Mouse (Mus musculus): ENCODE results near the gene Btbd7.
A peak's percentile ranks its signal among the peaks of the same experiment; 100 is the strongest.

Btbd7 gene

GRCm38 (mm10) chr12:102878031-102878823 is at the start of gene Btbd7:
Gene Btbd7, minus strand, starts transcription at chr12:102878471.
- peak; percentile 92 for DNase-seq (ENCODE audit: low spot score)

DNA sequence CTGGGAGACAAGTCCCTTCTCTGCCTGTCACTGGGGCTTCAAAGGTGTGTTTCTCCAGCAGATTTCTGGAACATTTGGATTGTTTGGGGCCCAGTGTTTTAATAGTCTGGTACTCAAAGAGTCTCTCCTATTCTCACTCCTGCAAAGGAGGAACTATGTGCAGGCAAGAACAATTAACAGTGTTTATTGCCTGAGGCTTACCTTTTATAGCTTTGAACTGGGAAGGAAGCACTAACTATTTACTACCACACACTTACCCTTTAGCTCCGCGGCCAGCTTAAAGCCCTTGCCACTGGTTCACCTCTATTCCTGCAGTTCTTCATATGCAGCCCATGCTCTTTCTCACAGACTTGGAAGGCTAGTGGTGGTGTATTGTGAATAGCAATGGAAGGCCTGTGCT is 37.8 kb upstream of the Btbd7 start:
- no peak for DNase-seq (ENCODE audit: low spot score)

DNA sequence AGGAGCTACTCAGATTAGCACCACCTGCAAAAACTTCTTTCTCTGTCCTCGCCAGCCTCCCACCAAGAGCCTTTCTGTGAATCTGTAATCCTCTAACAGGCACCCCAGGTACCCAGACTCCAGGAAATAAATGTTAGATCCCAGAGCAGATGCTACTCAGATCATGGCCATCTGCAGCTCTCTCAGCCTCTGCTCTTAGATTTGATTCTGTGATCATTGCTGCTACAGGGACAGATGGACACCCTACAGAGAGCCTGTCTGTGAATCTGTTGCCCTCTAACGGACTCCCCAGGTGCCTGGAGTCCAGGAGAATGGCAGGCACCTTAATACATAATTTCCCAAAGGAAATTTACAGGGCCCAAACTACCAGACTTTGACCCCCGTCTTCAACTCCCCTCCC is 29.9 kb upstream of the Btbd7 start:
- DNase-seq (ENCODE audit: low spot score): no peak

GRCm38 (mm10) chr12:102899091-102899490 is 20.8 kb upstream of the Btbd7 start, which contains the start of gene Cox8c:
Gene Cox8c, plus strand, starts transcription at chr12:102899316.
- no peak for DNase-seq (ENCODE audit: low spot score)

DNA sequence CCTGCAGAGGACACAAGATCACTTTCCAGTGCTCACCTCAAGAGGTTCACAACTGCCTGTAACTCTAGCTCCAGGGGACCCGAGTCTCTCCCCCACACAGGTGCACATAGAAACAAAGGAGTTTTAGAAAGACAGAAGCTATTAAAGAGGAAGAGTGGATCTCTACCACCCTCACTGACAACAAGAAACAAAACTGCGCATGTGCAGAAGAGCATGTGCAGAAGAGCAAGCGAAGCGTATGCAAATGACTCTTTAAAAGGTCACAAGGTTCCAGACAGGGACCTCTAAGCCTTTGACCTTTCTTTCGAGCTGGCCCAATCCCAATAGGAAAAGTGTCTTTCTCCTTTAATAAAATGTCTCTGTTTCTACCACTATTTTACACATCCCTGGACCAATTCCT is 10.3 kb upstream of the Btbd7 start:
- no peak for DNase-seq (ENCODE audit: low spot score)

DNA sequence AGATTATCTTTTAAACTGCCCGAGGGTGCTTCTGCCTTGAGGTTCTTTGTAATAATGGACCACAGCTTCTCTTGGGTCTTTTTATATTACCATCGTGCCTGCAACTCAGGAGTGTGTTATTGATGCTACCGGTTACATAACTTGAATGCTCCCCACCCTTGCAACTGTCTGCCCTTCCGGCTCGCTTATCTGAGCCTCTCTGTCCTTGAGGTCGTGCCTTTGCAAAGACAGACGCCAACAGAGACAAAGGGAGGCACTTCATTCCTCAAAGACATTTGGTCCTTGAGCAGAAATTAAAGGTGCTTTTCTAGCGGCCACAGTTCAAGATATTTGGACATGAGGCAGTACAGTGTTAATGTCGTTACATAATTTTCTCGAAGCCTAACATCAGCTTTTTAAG is 9.1 kb upstream of the Btbd7 start:
- no peak for DNase-seq (ENCODE audit: low spot score)

DNA sequence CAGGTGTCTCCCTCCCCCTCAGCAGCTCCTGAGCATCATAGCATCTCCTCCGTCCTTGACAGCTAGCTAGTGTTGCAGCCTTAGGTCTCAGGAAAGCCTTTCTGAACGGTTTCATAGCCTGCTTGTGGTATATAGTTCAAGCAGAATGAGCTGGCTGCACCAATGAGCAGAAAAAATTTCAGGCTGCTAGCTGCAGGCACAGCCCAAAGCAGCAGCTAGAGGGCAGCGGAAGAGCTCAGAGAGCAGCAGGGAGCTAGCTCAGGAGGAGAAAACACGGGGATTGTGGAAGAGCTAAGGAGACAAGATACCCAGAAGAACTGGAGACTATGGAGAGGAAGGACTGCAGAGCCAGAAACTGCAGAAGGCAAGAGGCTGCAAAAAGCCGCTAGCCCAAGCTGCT is 7.5 kb upstream of the Btbd7 start:
- no peak for DNase-seq (ENCODE audit: low spot score)

DNA sequence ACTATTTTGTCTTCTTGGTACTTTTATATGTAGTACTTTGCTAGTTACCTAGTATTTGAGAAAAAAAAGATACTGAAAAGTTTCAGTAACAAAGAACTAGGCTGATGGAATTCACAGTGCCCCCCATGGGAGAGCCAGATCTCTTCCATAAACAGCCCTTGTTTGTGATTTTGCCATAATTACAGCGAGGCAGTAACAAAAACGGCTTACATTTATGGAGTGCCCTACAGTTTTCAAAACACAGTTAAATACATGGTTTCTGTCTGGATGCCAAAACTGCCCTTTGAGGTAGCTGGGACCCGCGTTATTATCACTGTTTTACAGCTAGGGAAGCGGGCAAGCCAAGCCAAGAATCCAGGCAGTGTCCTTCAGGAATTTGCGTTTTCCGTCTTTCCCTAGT is 630 bp upstream of the Btbd7 start:
- no peak for DNase-seq (ENCODE audit: low spot score)

- no peak for DNase-seq (ENCODE audit: low spot score)
Observed at GRCm38 (mm10) chr12:102877301-102878030, 805 bp downstream of the Btbd7 start.

GRCm38 (mm10) chr12:102870527-102870926 is 7.7 kb downstream of the Btbd7 start:
- DNase-seq (ENCODE audit: low spot score): no peak

- no peak for DNase-seq (ENCODE audit: low spot score)
Observed at GRCm38 (mm10) chr12:102869802-102870201, 8.5 kb downstream of the Btbd7 start.

DNA sequence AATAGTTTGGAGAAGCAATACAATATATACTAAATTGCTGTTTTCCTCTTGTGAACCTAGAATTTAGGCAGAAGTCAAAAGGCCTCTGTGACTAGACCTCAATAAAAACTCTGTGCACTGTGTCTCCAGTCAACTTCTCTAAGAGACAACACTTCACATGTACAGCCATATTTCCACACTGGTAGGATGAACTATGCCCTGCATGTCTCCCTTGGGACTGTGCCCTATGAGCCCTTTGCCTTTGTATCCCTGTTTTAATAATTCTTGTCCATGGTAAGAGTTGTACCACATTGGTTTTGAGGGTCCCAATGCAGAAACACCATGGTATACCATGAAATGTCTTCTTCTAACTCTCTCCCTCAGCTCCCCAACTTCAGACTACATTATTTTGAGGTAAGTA is 17.5 kb downstream of the Btbd7 start:
- DNase-seq (ENCODE audit: low spot score): no peak

- no peak for DNase-seq (ENCODE audit: low spot score)
Observed at GRCm38 (mm10) chr12:102838271-102838670, 40.0 kb downstream of the Btbd7 start.

DNA sequence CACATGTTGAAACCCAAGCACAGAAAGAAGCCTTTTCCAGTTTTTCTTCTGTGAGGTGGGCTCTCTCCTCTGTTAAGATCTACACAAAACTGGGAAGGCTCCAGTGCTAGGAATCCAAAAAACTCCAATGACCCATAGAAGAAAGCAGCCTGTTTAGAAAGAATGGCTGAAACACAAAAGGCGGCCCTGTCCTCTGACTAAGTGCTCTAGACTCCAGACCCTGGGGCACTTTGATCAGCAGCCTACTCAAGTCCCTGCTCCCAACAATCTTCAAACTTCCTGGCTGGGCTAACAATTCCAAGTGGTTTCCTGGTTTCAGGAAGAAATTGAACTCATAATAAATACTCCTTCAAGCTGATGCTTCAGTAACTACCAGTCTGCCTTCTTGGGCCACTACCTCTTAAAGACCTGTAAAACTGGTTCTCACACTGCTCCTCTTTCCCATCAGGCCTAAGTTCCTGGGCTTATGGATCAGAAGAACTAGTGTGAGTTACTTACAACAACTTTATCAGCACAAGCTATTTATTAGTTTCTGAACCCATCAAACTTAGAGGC is 45.4 kb downstream of the Btbd7 start:
- no peak for DNase-seq (ENCODE audit: low spot score)

GRCm38 (mm10) chr12:102831888-102832287 is 46.4 kb downstream of the Btbd7 start:
- no peak for DNase-seq (ENCODE audit: low spot score)

DNA sequence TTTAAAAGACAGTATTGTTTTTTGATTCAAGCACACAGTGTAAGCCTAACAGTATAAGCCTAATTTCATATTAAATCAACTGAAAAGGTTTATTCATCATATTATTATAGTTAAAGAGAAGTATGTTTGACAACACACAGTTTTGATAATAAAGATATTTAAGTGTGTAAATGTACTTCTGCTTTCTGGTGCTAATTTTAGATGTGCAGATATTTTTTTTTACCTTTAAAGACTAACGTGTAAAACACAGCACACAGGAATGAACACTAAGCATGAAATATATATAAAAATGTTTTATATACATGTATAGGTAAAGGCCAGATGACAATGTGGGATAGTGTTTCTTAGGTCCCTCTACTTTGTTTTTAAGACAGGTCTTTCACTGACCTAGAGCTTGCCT is 51.2 kb downstream of the Btbd7 start:
- DNase-seq (ENCODE audit: low spot score): no peak

DNA sequence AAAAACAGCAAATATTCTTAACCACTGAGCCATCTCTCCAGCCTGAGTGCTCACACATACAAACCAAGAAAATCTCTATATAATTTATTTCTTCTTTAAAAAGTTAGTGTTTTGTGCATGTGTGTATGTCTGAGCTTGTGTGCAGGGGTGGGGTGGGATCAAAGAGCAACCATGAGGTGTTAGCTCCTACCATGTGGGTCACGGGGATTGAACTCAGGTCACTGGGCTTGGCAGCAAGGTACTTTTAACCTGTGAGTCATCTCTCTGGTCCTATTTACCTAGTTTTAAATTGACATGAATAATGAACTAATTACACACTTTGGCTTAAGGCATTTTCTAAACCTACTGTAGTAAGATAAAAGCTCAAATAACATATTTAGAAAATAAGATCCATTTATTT is 51.9 kb downstream of the Btbd7 start:
- no peak for DNase-seq (ENCODE audit: low spot score)

GRCm38 (mm10) chr12:102814858-102815257 is 63.4 kb downstream of the Btbd7 start:
- no peak for DNase-seq (ENCODE audit: low spot score)

- DNase-seq (ENCODE audit: low spot score): no peak
Observed at GRCm38 (mm10) chr12:102799528-102799927, 78.7 kb downstream of the Btbd7 start.

DNA sequence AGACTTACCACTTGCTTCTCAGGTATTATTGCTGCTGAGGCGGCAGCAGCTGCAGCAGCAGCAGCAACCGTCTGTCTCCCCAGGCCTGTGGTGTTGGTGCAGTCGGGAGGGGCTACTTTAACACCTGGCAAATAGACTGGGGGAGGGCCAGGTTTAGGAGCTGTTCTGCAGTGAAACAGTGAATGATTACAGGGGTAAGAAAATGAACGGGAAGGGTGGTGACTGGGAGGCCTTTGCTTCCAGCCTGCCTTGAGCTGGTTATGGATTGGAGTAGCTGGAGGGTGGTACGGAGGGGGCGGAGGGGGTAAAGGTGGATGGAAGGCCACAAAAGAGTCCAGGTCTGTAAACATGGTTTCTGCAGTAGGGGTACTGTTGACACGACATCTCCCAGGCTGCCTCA is 90.3 kb downstream of the Btbd7 start:
- DNase-seq (ENCODE audit: low spot score): no peak

DNA sequence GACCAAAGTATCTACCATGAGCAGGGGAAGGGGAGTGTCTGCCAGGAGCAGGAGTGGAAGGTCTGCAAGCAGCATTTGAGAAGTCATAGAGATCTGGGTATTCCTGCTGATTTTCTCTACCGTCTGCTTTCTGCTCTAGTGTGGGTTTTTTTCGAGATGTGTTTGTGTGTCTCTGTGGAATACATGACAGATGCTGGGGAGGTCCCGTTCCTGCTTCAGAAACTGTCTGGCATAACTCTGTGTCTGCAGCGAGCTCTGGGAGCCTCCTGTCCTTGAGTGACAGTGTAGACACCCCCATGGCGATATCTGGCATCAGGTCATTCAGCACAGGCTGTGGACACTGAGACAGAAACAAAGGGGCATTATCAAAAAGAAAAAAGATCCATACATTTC is 92.7 kb downstream of the Btbd7 start:
- no peak for DNase-seq (ENCODE audit: low spot score)

GRCm38 (mm10) chr12:102784899-102785592 is 93.2 kb downstream of the Btbd7 start:
- DNase-seq (ENCODE audit: low spot score): no peak

GRCm38 (mm10) chr12:102782841-102783240 is 95.4 kb downstream of the Btbd7 start:
- no peak for DNase-seq (ENCODE audit: low spot score)

All from urinary bladder, postnatal 10 days (tissue).